Mouse (Mus musculus) intestine, embryonic 16.5 days (tissue): ENCODE results near the gene Hoxa2. TPM values are rescaled to one million over a fixed set of nuclear protein-coding genes. Genes with fewer than 3 reads are reported as not detected.
A peak's percentile ranks its signal among the peaks of the same experiment; 100 is the strongest.

ENCODE experiments used
- ATAC-seq: fragments of 200-750 bp; cut with Nextera tagmentation; 2 replicates; pipeline ENCODE4 v1.8.0; 2017; ENCODE audit warnings: moderate TSS enrichment, moderate library complexity
- H3K27ac ChIP-seq: fragments of 300-500 bp; sonication (generic); 2 replicates; pipeline ENCODE4 v1.5.1; 2014; ENCODE audit warnings: mild to moderate bottlenecking, low read length
- H3K27me3 ChIP-seq: fragments of 300-500 bp; sonication (generic); replicated peaks from 2 replicates; pipeline ENCODE4 v1.6.1; 2014; ENCODE audit warnings: low read length, control low read depth, mixed read lengths; ENCODE audit not compliant: control insufficient read depth, insufficient read depth
- H3K36me3 ChIP-seq: fragments of 300-500 bp; sonication (generic); 2 replicates; pipeline ENCODE4 v1.6.1; 2014; ENCODE audit warnings: low read length, control low read depth; ENCODE audit not compliant: control insufficient read depth, insufficient read depth
- H3K4me1 ChIP-seq: fragments of 300-500 bp; sonication (generic); 2 replicates; pipeline ENCODE4 v1.6.1; 2014; ENCODE audit warnings: low read length, control low read depth, mixed read lengths; ENCODE audit not compliant: control insufficient read depth, insufficient read depth
- H3K4me2 ChIP-seq: fragments of 300-500 bp; sonication (generic); 2 replicates; pipeline ENCODE4 v1.6.1; 2014; ENCODE audit warnings: low read depth, low read length, control low read depth
- H3K4me3 ChIP-seq: fragments of 300-500 bp; sonication (generic); 2 replicates; pipeline ENCODE4 v1.5.1; 2014; ENCODE audit warnings: mild to moderate bottlenecking, low read length
- H3K9ac ChIP-seq: fragments of 300-500 bp; sonication (generic); 2 replicates; pipeline ENCODE4 v1.6.1; 2014; ENCODE audit warnings: low read depth, low read length
- H3K9me3 ChIP-seq: fragments of 300-500 bp; sonication (generic); 2 replicates; pipeline ENCODE4 v1.6.1; 2016; ENCODE audit warnings: low read length, control low read depth; ENCODE audit not compliant: control insufficient read depth
- WGBS: fragments of 180-500 bp; shearing (Covaris S2); extraction: QIAGEN DNeasy Blood & Tissue Kit; methylation state at CpG from one replicate; pipeline ENCODE4 v1.1.7; 2014; 5-methylcytosine and 5-hydroxymethylcytosine counted together
- polyA plus RNA-seq: library from polyadenylated mRNA; unstranded; fragments of >200 nt; fragmentation: Nextera tagmentation; extraction: Ambion mirVana; gene quantifications from 2 replicates; pipeline ENCODE4 v1.2.1, GENCODE M21; 2015

Hoxa2 gene
- polyA plus RNA-seq, 1 experiment from 2014 or later = 5.1 TPM

- H3K27ac ChIP-seq = peak within 1 kb of the TSS; percentile 93
- under 1% methylated on average over 76 of the region's 102 CpGs for whole genome bisulfite sequencing
- peak within 1 kb of the TSS; percentile 70 for H3K4me3 ChIP-seq
- H3K4me2 ChIP-seq = peak within 1 kb of the TSS; percentile 95
- no peaks in the 10 kb centered on the region for H3K9me3 ChIP-seq
- H3K4me1 ChIP-seq = peaks cover 36% of the 10 kb centered on the region
- peak; percentile 49 for ATAC-seq
- peak within 1 kb of the TSS; percentile 89 for H3K9ac ChIP-seq
- no peaks in the 10 kb centered on the region; the same call in 1 of the 2 replicates for H3K27me3 ChIP-seq
- no peaks in the 10 kb centered on the region for H3K36me3 ChIP-seq
Observed at GRCm38 (mm10) chr6:52190906-52191810, 26.5 kb upstream of the Hoxa2 start, which contains the start of gene Hoxa4. Gene Hoxa4, minus strand, starts transcription at chr6:52191753.

GRCm38 (mm10) chr6:52190410-52190809, 25.8 kb upstream of the Hoxa2 start:
- 0 out of 2 replicates have a peak, but pooled peaks have one; percentile 2 for ATAC-seq
- peaks cover 40% of the 10 kb centered on the region for H3K4me1 ChIP-seq
- peak overlapping the region; percentile 93 for H3K27ac ChIP-seq
- WGBS = 9% methylated on average over 23 of the region's 23 CpGs
- no peaks in the 10 kb centered on the region for H3K9me3 ChIP-seq
- peak overlapping the region; percentile 70 for H3K4me3 ChIP-seq
- no peaks in the 10 kb centered on the region for H3K36me3 ChIP-seq
- H3K4me2 ChIP-seq = peak overlapping the region; percentile 95
- peak overlapping the region; percentile 89 for H3K9ac ChIP-seq
- H3K27me3 ChIP-seq = no peaks in the 10 kb centered on the region

GRCm38 (mm10) chr6:52189909-52190308, 25.3 kb upstream of the Hoxa2 start:
- Histone ChIP-seq H3K4me2 (peak overlapping the region; percentile 95), H3K4me3 (peak overlapping the region; percentile 70), H3K9me3 (no peaks in the 10 kb centered on the region), H3K4me1 (peaks cover 41% of the 10 kb centered on the region), H3K27me3 (no peaks in the 10 kb centered on the region), H3K27ac (peak overlapping the region; percentile 93), H3K36me3 (no peaks in the 10 kb centered on the region), H3K9ac (peak overlapping the region; percentile 89)
- 33% methylated on average over 8 of the region's 8 CpGs for WGBS
- no peak for ATAC-seq

- WGBS = 36% methylated on average over 5 of the region's 5 CpGs
- peaks cover 41% of the 10 kb centered on the region for H3K4me1 ChIP-seq
- peak overlapping the region; percentile 25; the same call in 1 of the 2 replicates for H3K9ac ChIP-seq
Observed at GRCm38 (mm10) chr6:52189172-52189591, 24.6 kb upstream of the Hoxa2 start.

GRCm38 (mm10) chr6:52186500-52186899, 21.9 kb upstream of the Hoxa2 start:
- ATAC-seq = no peak
- Histone ChIP-seq H3K4me3 (no peak overlapping the region), H3K27ac (no peak overlapping the region), H3K9me3 (no peaks in the 10 kb centered on the region), H3K27me3 (peaks cover 2% of the 10 kb centered on the region; the same call in 1 of the 2 replicates), H3K4me2 (no peak overlapping the region), H3K36me3 (no peaks in the 10 kb centered on the region), H3K4me1 (peaks cover 51% of the 10 kb centered on the region), H3K9ac (no peak overlapping the region)
- 55% methylated on average over 1 of the region's 1 CpGs for WGBS

More at GRCm38 (mm10) chr6:52189172-52189591, 24.6 kb upstream of the Hoxa2 start:
- peak overlapping the region; percentile 16; the same call in 1 of the 2 replicates for H3K4me2 ChIP-seq
- no peak for ATAC-seq
- no peaks in the 10 kb centered on the region for H3K36me3 ChIP-seq
- peak overlapping the region; percentile 93 for H3K27ac ChIP-seq
- H3K4me3 ChIP-seq = peak overlapping the region; percentile 0; the same call in 1 of the 2 replicates
- no peaks in the 10 kb centered on the region for H3K27me3 ChIP-seq
- H3K9me3 ChIP-seq = no peaks in the 10 kb centered on the region

GRCm38 (mm10) chr6:52185834-52186233, 21.2 kb upstream of the Hoxa2 start:
- H3K36me3 ChIP-seq = no peaks in the 10 kb centered on the region
- H3K4me1 ChIP-seq = peaks cover 57% of the 10 kb centered on the region
- no peaks in the 10 kb centered on the region for H3K9me3 ChIP-seq
- no peak overlapping the region; the same call in 1 of the 2 replicates for H3K27ac ChIP-seq
- 40% methylated on average over 3 of the region's 3 CpGs for whole genome bisulfite sequencing
- no peak for ATAC-seq
- peaks cover 6% of the 10 kb centered on the region for H3K27me3 ChIP-seq
- peak overlapping the region; percentile 44; the same call in 1 of the 2 replicates for H3K4me2 ChIP-seq
- H3K9ac ChIP-seq = peak overlapping the region; percentile 41; the same call in 1 of the 2 replicates
- no peak overlapping the region for H3K4me3 ChIP-seq

GRCm38 (mm10) chr6:52185222-52185621, 20.6 kb upstream of the Hoxa2 start:
- Histone ChIP-seq H3K36me3 (no peaks in the 10 kb centered on the region), H3K4me2 (peak overlapping the region; percentile 44), H3K27ac (peak overlapping the region; percentile 86; the same call in 1 of the 2 replicates), H3K4me3 (peak overlapping the region; percentile 20), H3K9ac (peak overlapping the region; percentile 41), H3K9me3 (no peaks in the 10 kb centered on the region), H3K27me3 (peaks cover 6% of the 10 kb centered on the region), H3K4me1 (peaks cover 59% of the 10 kb centered on the region)
- ATAC-seq = no peak
- 7% methylated on average over 19 of the region's 19 CpGs for WGBS

- H3K9ac ChIP-seq = no peak overlapping the region
- H3K27ac ChIP-seq = peak overlapping the region; percentile 86
- H3K9me3 ChIP-seq = no peaks in the 10 kb centered on the region
- H3K4me3 ChIP-seq = no peak overlapping the region
- no peaks in the 10 kb centered on the region for H3K36me3 ChIP-seq
- WGBS = 39% methylated on average over 6 of the region's 6 CpGs
- peaks cover 6% of the 10 kb centered on the region for H3K27me3 ChIP-seq
- no peak for ATAC-seq
- H3K4me2 ChIP-seq = peak overlapping the region; percentile 44
- H3K4me1 ChIP-seq = peaks cover 54% of the 10 kb centered on the region
Observed at GRCm38 (mm10) chr6:52184668-52185067, 20.0 kb upstream of the Hoxa2 start.

GRCm38 (mm10) chr6:52183311-52184080, 18.9 kb upstream of the Hoxa2 start:
- Histone ChIP-seq H3K9ac (peak overlapping the region; percentile 53), H3K4me1 (peaks cover 50% of the 10 kb centered on the region), H3K27ac (peak overlapping the region; percentile 86), H3K27me3 (peaks cover 8% of the 10 kb centered on the region), H3K4me2 (peak overlapping the region; percentile 43), H3K9me3 (no peaks in the 10 kb centered on the region), H3K36me3 (no peaks in the 10 kb centered on the region), H3K4me3 (peak overlapping the region; percentile 13; the same call in 1 of the 2 replicates)
- peak; percentile 63 for ATAC-seq
- WGBS = 18% methylated on average over 10 of the region's 10 CpGs
